Mouse (Mus musculus) cerebellum, postnatal 10 days (tissue): ENCODE measurements around the gene Hip1r.

Experiments
- DNase-seq, 2 experiments: peaks; one replicate each; pipeline ENCODE4 v3.0.0; 2021; ENCODE audit warnings: mixed read lengths in 2 of 2

Gene Hip1r

GRCm38 (mm10) chr5:123997211-123997751 lies 23.9 kb downstream of the Hip1r start:
- DNase-seq: peak; percentile 87 to 92

GRCm38 (mm10) chr5:123997811-123998210 lies 24.4 kb downstream of the Hip1r start:
- DNase-seq: peak; percentile 71 to 73

- no peak for DNase-seq
These were observed 24.9 kb downstream of the Hip1r start for GRCm38 (mm10) chr5:123998370-123998769.

- DNase-seq: peak; percentile 96 to 97
These were observed 27.4 kb downstream of the Hip1r start for GRCm38 (mm10) chr5:124000824-124001223.

- DNase-seq: no peak
These were observed 27.8 kb downstream of the Hip1r start for GRCm38 (mm10) chr5:124001274-124001673.

- peak; percentile 70 to 84 for DNase-seq
These were observed 29.4 kb downstream of the Hip1r start for GRCm38 (mm10) chr5:124002876-124003275.

GRCm38 (mm10) chr5:124003375-124003774 lies 29.9 kb downstream of the Hip1r start:
- peak in 1 of 2 experiments; percentile 50 for DNase-seq

- DNase-seq: peak; percentile 77 to 82
These were observed 31.1 kb downstream of the Hip1r start for GRCm38 (mm10) chr5:124004356-124005150.

GRCm38 (mm10) chr5:124005151-124005500 lies 31.7 kb downstream of the Hip1r start:
- DNase-seq: peak; percentile 68 to 72

GRCm38 (mm10) chr5:124005591-124005990 lies 32.2 kb downstream of the Hip1r start:
- DNase-seq: peak; percentile 64 to 65

GRCm38 (mm10) chr5:124006082-124006873 lies 32.9 kb downstream of the Hip1r start:
- DNase-seq: peak in 1 of 2 experiments; percentile 60

- DNase-seq: peak; percentile 92 to 94
These were observed 33.6 kb downstream of the Hip1r start for GRCm38 (mm10) chr5:124006891-124007491.

GRCm38 (mm10) chr5:124010077-124010476 lies 36.6 kb downstream of the Hip1r start:
- no peak for DNase-seq

GRCm38 (mm10) chr5:124010910-124011655 lies 37.7 kb downstream of the Hip1r start:
- peak; percentile 71 to 77 for DNase-seq

- peak in 1 of 2 experiments; percentile 51 for DNase-seq
These were observed 38.5 kb downstream of the Hip1r start for GRCm38 (mm10) chr5:124011927-124012326.

- DNase-seq: peak in 1 of 2 experiments; percentile 50
These were observed 39.5 kb downstream of the Hip1r start for GRCm38 (mm10) chr5:124012885-124013284.

- DNase-seq: no peak
These were observed 40.3 kb downstream of the Hip1r start for GRCm38 (mm10) chr5:124013747-124014146.

- DNase-seq: no peak
These were observed 40.8 kb downstream of the Hip1r start for GRCm38 (mm10) chr5:124014180-124014579.

- no peak for DNase-seq
These were observed 41.4 kb downstream of the Hip1r start for GRCm38 (mm10) chr5:124014791-124015251.

GRCm38 (mm10) chr5:124015727-124016126 lies 42.3 kb downstream of the Hip1r start:
- DNase-seq: peak in 1 of 2 experiments; percentile 7

- peak in 1 of 2 experiments; percentile 22 for DNase-seq
These were observed 42.9 kb downstream of the Hip1r start for GRCm38 (mm10) chr5:124016291-124016821.

GRCm38 (mm10) chr5:124017941-124018340 lies 44.5 kb downstream of the Hip1r start:
- DNase-seq: no peak
